Mouse (Mus musculus) ZHBTc4 (cell line): ENCODE data around the gene H2-D1.
"Not testable (repeated sequence)": the region's sequence is repeated elsewhere in the genome, so short reads cannot be mapped to it uniquely, and the experiment has no call there.

Experiments used
- DNase-seq: peaks from one replicate; pipeline ENCODE4 v3.0.0-alpha.2; 2011; ENCODE audit warnings: low read depth, low spot score

The H2-D1 gene

DNA sequence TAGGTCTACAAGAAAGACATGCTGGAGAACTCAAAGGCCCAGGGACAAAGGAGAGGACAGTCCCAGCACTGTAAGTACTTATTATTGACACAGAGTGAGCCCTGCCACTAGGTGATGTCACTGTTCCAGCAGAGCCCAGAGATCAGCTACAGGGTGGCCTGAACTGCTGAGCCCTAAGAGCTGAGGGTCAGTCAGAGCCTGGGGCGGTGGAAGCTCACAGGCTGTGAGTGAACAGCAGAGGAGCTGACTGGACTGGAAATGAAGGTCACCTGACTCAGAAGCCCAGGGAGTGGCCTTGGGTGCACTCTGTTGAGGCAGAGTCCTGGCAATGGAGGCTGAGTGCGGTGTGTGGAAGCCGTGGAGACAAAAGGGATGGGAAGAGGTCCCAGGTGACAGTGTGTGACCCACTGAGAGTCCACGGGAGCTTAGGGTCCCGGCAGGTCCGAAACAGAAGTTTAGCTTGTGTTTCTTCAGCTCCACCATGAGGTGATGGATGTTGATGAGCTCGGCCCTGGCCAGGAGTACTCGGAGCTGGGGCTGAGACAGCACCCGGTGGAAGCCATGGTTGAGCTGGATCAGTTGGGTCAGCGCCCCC, 41.3 kb downstream of the H2-D1 start:
- DNase-seq: no peak

DNA sequence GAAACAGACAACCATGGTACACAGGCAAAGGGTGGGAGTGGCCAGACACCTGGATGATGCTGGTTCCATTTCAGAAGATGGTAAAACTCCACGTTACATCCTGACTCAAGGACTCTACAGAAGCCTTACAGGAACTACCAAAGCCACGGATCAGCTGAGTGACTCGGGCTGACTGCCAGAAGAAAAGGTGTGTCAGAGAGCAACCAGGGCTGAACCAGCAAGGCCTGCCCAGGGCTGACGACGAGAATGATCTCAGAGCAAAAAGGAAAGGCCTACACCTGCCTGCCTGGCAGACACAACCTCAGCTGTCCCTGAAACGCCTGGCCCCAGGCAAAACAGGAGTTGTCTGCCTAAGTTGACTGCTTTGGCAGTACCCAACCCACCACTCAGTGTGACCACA, 41.9 kb downstream of the H2-D1 start:
- no peak for DNase-seq

GRCm38 (mm10) chr17:35304921-35305320, 42.4 kb downstream of the H2-D1 start:
- not testable (repeated sequence) for DNase-seq
